Mouse (Mus musculus): ENCODE data around the gene Gclm.

- TF ChIP-seq POLR2A (IDR thresholded peaks at IDR 0.05; ENCODE audit: insufficient read length, low read depth) (no peak), MYOG (IDR thresholded peaks at IDR 0.05; ENCODE audit: control insufficient read depth in 1 of 3, insufficient read depth in 1 of 3, insufficient read length in 2 of 3, low read depth in 2 of 3) (no peak), POLR2AphosphoS2 (IDR thresholded peaks at IDR 0.05; ENCODE audit: insufficient read length, low read depth) (no peak), CEBPB (IDR thresholded peaks at IDR 0.05; ENCODE audit: insufficient read depth, poor library complexity, severe bottlenecking) (no peak), E2F4 (IDR thresholded peaks at IDR 0.05; ENCODE audit: insufficient read depth) (no peak), MAX (IDR thresholded peaks at IDR 0.05; ENCODE audit: low read depth) (no peak), REST (IDR thresholded peaks at IDR 0.05; ENCODE audit: insufficient read depth, insufficient read length) (no peak), TCF12 (IDR thresholded peaks at IDR 0.05; ENCODE audit: insufficient read depth, poor library complexity, severe bottlenecking) (no peak), TCF3 (IDR thresholded peaks at IDR 0.05; ENCODE audit: insufficient read length, low read depth) (no peak)
Observed at GRCm38 (mm10) chr3:122243416-122244167, 1.8 kb upstream of the Gclm start.

Data from myocyte (in vitro differentiated cells).